ENCODE assay signal across 20 mouse cellular contexts in the genomic region with DNA sequence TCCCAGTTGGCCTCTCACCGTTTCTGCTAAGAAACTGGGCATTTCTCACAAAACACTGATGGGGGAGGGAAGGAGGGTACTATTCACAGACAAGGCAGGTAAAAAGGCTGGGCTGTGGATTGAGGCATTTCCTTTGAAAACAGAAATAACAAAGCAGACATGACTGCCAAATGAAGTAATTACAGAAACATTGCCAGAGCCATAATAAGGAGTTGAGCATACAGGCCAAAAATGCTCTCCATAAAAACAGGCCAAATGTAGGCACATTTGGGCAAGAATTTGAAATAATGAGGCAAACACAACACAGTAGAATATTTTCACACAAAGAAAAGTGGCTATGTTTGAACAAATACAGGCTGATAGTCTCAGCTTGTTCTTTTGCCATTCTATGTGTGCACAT.
DNase-seq lines count a peak whose midpoint lies in the region; ATAC-seq lines count a peak whose summit lies in the region.
"Had no signal": no experiment of that assay in that cellular context is flagged by ENCODE, and none has a peak within 500 bp of the region (broad histone marks: within the 10 kb centered on the region; RNA-seq: fewer than 3 reads in every experiment).

No protein-coding gene starts in this region.

- H3K27ac ChIP-seq in forebrain, embryonic 14.5 days (ENCODE audit: low read depth, low read length): no peak overlapping the region; the same call in 1 of the 2 replicates
- no peak overlapping the region for H3K27ac ChIP-seq in forebrain, embryonic 12.5 days
- H3K27ac ChIP-seq in limb, embryonic 13.5 days: 0 out of 2 replicates have a peak overlapping the region, but pooled peaks have one; percentile 7
- H3K27ac ChIP-seq: embryonic facial prominence, embryonic 13.5 days; heart, adult 2 months; hindbrain, embryonic 10.5 days; hindbrain, embryonic 14.5 days; intestine, embryonic 15.5 days had no signal

- peak; percentile 53 for DNase-seq in forebrain, embryonic 14.5 days (ENCODE audit: low spot score)
- DNase-seq in layer of hippocampus, adult 9-10 months (ENCODE audit: low spot score): peak; percentile 16
- DNase-seq in layer of hippocampus, postnatal 25 days (ENCODE audit: extremely low spot score in 1 of 2, low spot score in 1 of 2): no peak
- DNase-seq in brain, adult 2 months (ENCODE audit: low read depth, low spot score): peak; percentile 23
- DNase-seq in urinary bladder, postnatal 4 days (ENCODE audit: low spot score in 2 of 2): no peak
- DNase-seq: adrenal gland, postnatal 25 days; cerebellum, adult 11 months; cerebellum, adult 8-10 months; embryo, embryonic 11 days; gastrocnemius, postnatal 14 days; heart, adult 2 months had no signal

- H3K9me3 ChIP-seq in forebrain, embryonic 14.5 days (replicated peaks; ENCODE audit: control insufficient read depth, low read length): no peaks in the 10 kb centered on the region
- H3K9me3 ChIP-seq in forebrain, embryonic 12.5 days: no peaks in the 10 kb centered on the region
- H3K9me3 ChIP-seq in limb, embryonic 13.5 days: no peaks in the 10 kb centered on the region
- H3K9me3 ChIP-seq: embryonic facial prominence, embryonic 13.5 days; heart, embryonic 12.5 days; hindbrain, embryonic 10.5 days; intestine, embryonic 15.5 days had no signal

- WGBS in forebrain, embryonic 14.5 days: 6% methylated on average over 1 of the region's 1 CpGs
- WGBS in forebrain, embryonic 12.5 days: 17% methylated on average over 1 of the region's 1 CpGs
- 12% methylated on average over 1 of the region's 1 CpGs for WGBS in limb, embryonic 13.5 days

- H3K36me3 ChIP-seq in forebrain, embryonic 14.5 days (ENCODE audit: control insufficient read depth, insufficient read depth, low read length): no peaks in the 10 kb centered on the region
- H3K36me3 ChIP-seq in forebrain, embryonic 12.5 days (replicated peaks): no peaks in the 10 kb centered on the region
- no peaks in the 10 kb centered on the region for H3K36me3 ChIP-seq in limb, embryonic 13.5 days
- H3K36me3 ChIP-seq: embryonic facial prominence, embryonic 13.5 days; heart, embryonic 12.5 days; hindbrain, embryonic 10.5 days; intestine, embryonic 15.5 days had no signal

- no peak overlapping the region for H3K4me2 ChIP-seq in forebrain, embryonic 14.5 days (ENCODE audit: low read length)
- H3K4me2 ChIP-seq in forebrain, embryonic 12.5 days: no peak overlapping the region
- H3K4me2 ChIP-seq in limb, embryonic 13.5 days (replicated peaks): no peak overlapping the region
- H3K4me2 ChIP-seq: embryonic facial prominence, embryonic 13.5 days; heart, embryonic 12.5 days; hindbrain, embryonic 14.5 days; intestine, embryonic 15.5 days had no signal

- peaks cover 11% of the 10 kb centered on the region for H3K4me1 ChIP-seq in forebrain, embryonic 14.5 days (ENCODE audit: control insufficient read depth, insufficient read depth, low read length)
- H3K4me1 ChIP-seq in forebrain, embryonic 12.5 days: peaks cover 22% of the 10 kb centered on the region
- H3K4me1 ChIP-seq in limb, embryonic 13.5 days: peaks cover 37% of the 10 kb centered on the region

- H3K9ac ChIP-seq in forebrain, embryonic 14.5 days (ENCODE audit: low read length): no peak overlapping the region; the same call in 1 of the 2 replicates
- no peak overlapping the region for H3K9ac ChIP-seq in forebrain, embryonic 12.5 days
- H3K9ac ChIP-seq in limb, embryonic 13.5 days: no peak overlapping the region
- H3K9ac ChIP-seq: embryonic facial prominence, embryonic 13.5 days; heart, embryonic 12.5 days; hindbrain, embryonic 14.5 days; intestine, embryonic 15.5 days had no signal

- no peak overlapping the region for H3K4me3 ChIP-seq in forebrain, embryonic 14.5 days (ENCODE audit: low read depth, low read length)
- no peak overlapping the region for H3K4me3 ChIP-seq in forebrain, embryonic 12.5 days (replicated peaks)
- H3K4me3 ChIP-seq in limb, embryonic 13.5 days: no peak overlapping the region
- H3K4me3 ChIP-seq: embryonic facial prominence, embryonic 13.5 days; heart, adult 2 months; heart, embryonic 12.5 days; hindbrain, embryonic 10.5 days; intestine, embryonic 15.5 days had no signal

- no peak for ATAC-seq in forebrain, embryonic 14.5 days
- no peak for ATAC-seq in forebrain, embryonic 12.5 days (ENCODE audit: low FRiP score)
- ATAC-seq in limb, embryonic 13.5 days (ENCODE audit: low FRiP score, low read depth): no peak
- ATAC-seq: activated CD4-positive, CD25-positive, alpha-beta regulatory T cell, adult 4 months; intestine, embryonic 15.5 days; Patski had no signal

- no peaks in the 10 kb centered on the region for H3K27me3 ChIP-seq in forebrain, embryonic 14.5 days (replicated peaks; ENCODE audit: control insufficient read depth, insufficient read depth, low read length)
- no peaks in the 10 kb centered on the region for H3K27me3 ChIP-seq in forebrain, embryonic 12.5 days
- H3K27me3 ChIP-seq in limb, embryonic 13.5 days: no peaks in the 10 kb centered on the region
- H3K27me3 ChIP-seq: embryonic facial prominence, embryonic 13.5 days; heart, embryonic 12.5 days; intestine, embryonic 15.5 days; Patski had no signal

Comparison
In these comparisons a context has a peak if more than half of its experiments do, and no peak if none do; other contexts are left out.
1. DNase-seq: peak in forebrain, embryonic 14.5 days (single experiment), layer of hippocampus, adult 9-10 months (single experiment) and brain, adult 2 months (single experiment); none in layer of hippocampus, postnatal 25 days (0 of 2) and urinary bladder, postnatal 4 days (0 of 2).